Mouse (Mus musculus): ENCODE measurements around the gene Kctd6. TPM values are rescaled to one million over a fixed set of nuclear protein-coding genes. Genes with fewer than 3 reads are reported as not detected.

The Kctd6 gene
- polyA plus RNA-seq, 2 experiments, result 3.4 to 3.6 TPM

DNA sequence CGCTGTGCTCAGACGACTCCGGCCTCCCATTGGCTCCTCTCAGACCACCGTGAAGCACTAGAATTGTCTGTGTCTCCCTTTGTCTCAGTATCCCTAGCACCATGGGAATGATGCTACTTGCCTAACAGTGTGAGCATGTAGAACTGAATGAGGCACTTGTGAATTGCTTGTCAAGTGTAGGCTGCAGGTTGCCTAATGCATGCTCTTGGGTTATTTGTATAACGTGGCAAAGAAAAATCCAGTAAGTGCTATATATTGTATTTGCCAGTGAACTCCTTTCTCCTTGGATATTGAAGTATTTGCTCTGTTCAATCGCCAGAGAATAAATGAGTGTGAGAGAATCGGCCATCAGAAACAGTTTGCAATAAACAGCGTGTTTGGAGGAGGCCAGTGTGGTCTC, 32.9 kb downstream of the Kctd6 start:
- no peak for ATAC-seq (ENCODE audit: insufficient read depth)
- TF ChIP-seq EP300 (IDR thresholded peaks at IDR 0.05; ENCODE audit: low read depth) (no peak), CTCF (IDR thresholded peaks at IDR 0.05; ENCODE audit: low read depth) (no peak)
- Histone ChIP-seq H3K36me3 (replicated peaks; ENCODE audit: control insufficient read depth, insufficient read depth, low read depth) (no peaks in the 10 kb centered on the region), H3K4me2 (ENCODE audit: low read depth) (no peak overlapping the region), H3K27me3 (ENCODE audit: control insufficient read depth, insufficient read depth, low read length) (no peaks in the 10 kb centered on the region), H3K4me3 (ENCODE audit: insufficient read depth in 1 of 2, low read depth in 2 of 2, low read length in 2 of 2) (no peak overlapping the region), H3K9ac (replicated peaks) (no peak overlapping the region), H3K27ac (no peak overlapping the region), H3K4me1 (replicated peaks; ENCODE audit: control insufficient read depth in 2 of 2, insufficient read depth in 2 of 2, low read length in 1 of 2) (peaks cover 0 to 11% of the 10 kb centered on the region in 2 experiments; a peak in 2 of 4 replicates), H3K9me3 (ENCODE audit: control insufficient read depth, low read length) (no peaks in the 10 kb centered on the region)
- 68% methylated on average over 8 of the region's 8 CpGs for WGBS (ENCODE audit: insufficient replicate concordance)
- DNase-seq (ENCODE audit: low read depth in 3 of 3, low spot score in 3 of 3), result no peak

DNA sequence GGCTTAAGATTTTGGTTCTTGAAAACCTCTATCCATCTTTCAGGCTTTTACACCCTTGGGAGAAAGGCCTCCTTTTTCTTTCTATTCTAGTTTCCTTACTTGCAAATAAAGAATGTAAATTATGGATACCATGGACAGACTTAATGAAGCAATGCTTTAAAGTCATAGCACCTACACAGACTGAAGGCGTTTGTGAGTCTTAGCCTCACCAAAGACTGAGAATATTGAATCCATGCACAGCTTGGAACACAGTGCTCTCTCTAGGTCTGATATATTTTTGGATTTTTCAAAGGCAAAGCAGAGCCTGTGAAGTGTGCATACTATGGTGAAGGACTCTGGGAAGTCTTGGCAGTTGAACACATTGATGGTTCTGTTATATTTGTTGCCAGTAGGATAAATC, 35.3 kb downstream of the Kctd6 start:
- H3K36me3 ChIP-seq (replicated peaks; ENCODE audit: control insufficient read depth, insufficient read depth, low read depth), result no peaks in the 10 kb centered on the region
- H3K9me3 ChIP-seq (ENCODE audit: control insufficient read depth, low read length), result no peaks in the 10 kb centered on the region
- no peak for DNase-seq (ENCODE audit: low read depth in 3 of 3, low spot score in 3 of 3)

DNA sequence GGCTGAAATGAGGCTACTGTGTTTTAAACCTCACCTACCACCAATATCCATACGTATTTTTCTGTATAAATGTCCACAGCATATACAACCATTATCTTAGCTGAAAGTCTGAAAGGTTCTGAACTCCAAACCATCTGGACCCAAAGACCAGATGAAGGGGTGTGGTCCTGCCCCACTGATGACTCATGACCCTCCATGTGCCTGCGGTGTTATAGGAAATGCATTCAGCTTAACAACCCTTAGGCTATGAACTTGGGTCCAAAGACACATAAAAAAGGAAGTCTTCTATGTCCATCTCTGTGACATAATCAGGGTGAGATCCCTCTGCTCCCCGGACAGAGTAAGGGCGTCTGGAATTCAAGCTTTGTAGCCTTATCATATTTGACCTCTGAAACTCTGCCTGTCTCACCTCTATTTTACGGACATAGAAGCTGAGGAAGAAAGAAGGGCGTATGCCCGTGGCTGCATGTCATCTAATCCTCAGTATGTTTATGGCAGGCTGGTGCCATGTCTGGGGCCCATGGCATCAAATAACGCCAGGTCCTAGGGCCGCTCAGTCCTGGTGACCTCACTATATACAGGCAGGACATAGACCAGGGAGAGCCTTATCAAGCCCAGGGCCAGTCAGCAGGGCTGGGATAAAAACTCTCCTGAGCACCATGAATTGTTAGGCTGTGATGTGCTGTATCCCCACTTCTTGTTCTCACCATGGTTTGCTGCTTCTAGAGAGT, 36.4 kb downstream of the Kctd6 start:
- H3K27me3 ChIP-seq (ENCODE audit: control insufficient read depth, insufficient read depth, low read length), result no peaks in the 10 kb centered on the region

More for the DNA sequence above, 35.3 kb downstream of the Kctd6 start:
- Histone ChIP-seq H3K9ac (replicated peaks) (no peak overlapping the region), H3K27ac (no peak overlapping the region), H3K27me3 (ENCODE audit: control insufficient read depth, insufficient read depth, low read length) (no peaks in the 10 kb centered on the region), H3K4me2 (ENCODE audit: low read depth) (no peak overlapping the region), H3K4me1 (replicated peaks; ENCODE audit: control insufficient read depth in 2 of 2, insufficient read depth in 2 of 2, low read length in 1 of 2) (peaks cover 0 to 3% of the 10 kb centered on the region in 2 experiments; a peak in 1 of 4 replicates), H3K4me3 (ENCODE audit: insufficient read depth in 1 of 2, low read depth in 2 of 2, low read length in 2 of 2) (no peak overlapping the region)
- ATAC-seq (ENCODE audit: insufficient read depth), result no peak
- TF ChIP-seq CTCF (IDR thresholded peaks at IDR 0.05; ENCODE audit: low read depth) (no peak), EP300 (IDR thresholded peaks at IDR 0.05; ENCODE audit: low read depth) (no peak)
- WGBS (ENCODE audit: insufficient replicate concordance), result 59% methylated on average over 1 of the region's 1 CpGs

DNA sequence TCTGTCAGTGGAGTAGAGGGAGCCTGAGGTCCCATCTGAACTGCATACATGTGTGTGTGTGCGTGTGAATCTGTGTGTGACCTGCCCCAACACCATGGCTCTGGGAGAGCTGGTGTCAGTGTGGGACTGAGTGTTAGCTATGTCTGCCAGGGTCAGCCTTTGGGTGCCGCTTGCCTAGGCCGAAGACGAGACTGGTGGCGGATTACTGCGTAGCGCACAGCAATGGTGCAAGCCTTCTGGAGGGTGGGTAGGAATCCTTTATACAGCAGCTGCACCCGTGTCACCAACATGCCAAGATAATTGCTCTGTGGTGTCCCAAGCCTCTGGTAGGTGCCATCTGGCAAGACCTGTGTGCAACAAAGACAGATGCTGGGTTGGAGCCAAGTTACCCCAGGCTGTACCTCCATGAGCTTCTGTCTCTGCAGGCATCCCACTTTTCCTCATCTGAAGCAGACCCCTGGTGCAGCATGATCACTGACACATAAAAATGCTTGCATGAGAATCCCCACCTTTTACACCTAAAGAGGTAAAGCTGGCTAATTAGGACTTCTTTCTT, 37.5 kb downstream of the Kctd6 start:
- no peak for TF ChIP-seq EP300 (IDR thresholded peaks at IDR 0.05; ENCODE audit: low read depth)
- ATAC-seq (ENCODE audit: insufficient read depth) (no peak), DNase-seq (ENCODE audit: low read depth in 3 of 3, low spot score in 3 of 3) (no peak)
- no peaks in the 10 kb centered on the region for H3K9me3 ChIP-seq (ENCODE audit: control insufficient read depth, low read length)
- no peak overlapping the region for H3K9ac ChIP-seq (replicated peaks)
- no peak overlapping the region for H3K4me2 ChIP-seq (ENCODE audit: low read depth)
- no peak overlapping the region for H3K27ac ChIP-seq
- no peaks in the 10 kb centered on the region for H3K36me3 ChIP-seq (replicated peaks; ENCODE audit: control insufficient read depth, insufficient read depth, low read depth)
- H3K27me3 ChIP-seq (ENCODE audit: control insufficient read depth, insufficient read depth, low read length), result no peaks in the 10 kb centered on the region
- WGBS (ENCODE audit: insufficient replicate concordance), result 82% methylated on average over 8 of the region's 8 CpGs
- H3K4me3 ChIP-seq (ENCODE audit: insufficient read depth in 1 of 2, low read depth in 2 of 2, low read length in 2 of 2), result no peak overlapping the region
- no peaks in the 10 kb centered on the region for H3K4me1 ChIP-seq (replicated peaks; ENCODE audit: control insufficient read depth in 2 of 2, insufficient read depth in 2 of 2, low read length in 1 of 2)

More for the DNA sequence above, 36.4 kb downstream of the Kctd6 start:
- no peaks in the 10 kb centered on the region for H3K9me3 ChIP-seq (ENCODE audit: control insufficient read depth, low read length)
- no peak overlapping the region for H3K9ac ChIP-seq (replicated peaks)
- 63% methylated on average over 9 of the region's 9 CpGs for WGBS (ENCODE audit: insufficient replicate concordance)
- DNase-seq (ENCODE audit: low read depth in 3 of 3, low spot score in 3 of 3), result no peak
- no peaks in the 10 kb centered on the region for H3K36me3 ChIP-seq (replicated peaks; ENCODE audit: control insufficient read depth, insufficient read depth, low read depth)
- no peak for ATAC-seq (ENCODE audit: insufficient read depth)
- H3K27ac ChIP-seq, result no peak overlapping the region
- no peak overlapping the region for H3K4me2 ChIP-seq (ENCODE audit: low read depth)
- no peaks in the 10 kb centered on the region for H3K4me1 ChIP-seq (replicated peaks; ENCODE audit: control insufficient read depth in 2 of 2, insufficient read depth in 2 of 2, low read length in 1 of 2)
- no peak overlapping the region for H3K4me3 ChIP-seq (ENCODE audit: insufficient read depth in 1 of 2, low read depth in 2 of 2, low read length in 2 of 2)
- TF ChIP-seq EP300 (IDR thresholded peaks at IDR 0.05; ENCODE audit: low read depth), result no peak
- no peak for TF ChIP-seq CTCF (IDR thresholded peaks at IDR 0.05; ENCODE audit: low read depth)

DNA sequence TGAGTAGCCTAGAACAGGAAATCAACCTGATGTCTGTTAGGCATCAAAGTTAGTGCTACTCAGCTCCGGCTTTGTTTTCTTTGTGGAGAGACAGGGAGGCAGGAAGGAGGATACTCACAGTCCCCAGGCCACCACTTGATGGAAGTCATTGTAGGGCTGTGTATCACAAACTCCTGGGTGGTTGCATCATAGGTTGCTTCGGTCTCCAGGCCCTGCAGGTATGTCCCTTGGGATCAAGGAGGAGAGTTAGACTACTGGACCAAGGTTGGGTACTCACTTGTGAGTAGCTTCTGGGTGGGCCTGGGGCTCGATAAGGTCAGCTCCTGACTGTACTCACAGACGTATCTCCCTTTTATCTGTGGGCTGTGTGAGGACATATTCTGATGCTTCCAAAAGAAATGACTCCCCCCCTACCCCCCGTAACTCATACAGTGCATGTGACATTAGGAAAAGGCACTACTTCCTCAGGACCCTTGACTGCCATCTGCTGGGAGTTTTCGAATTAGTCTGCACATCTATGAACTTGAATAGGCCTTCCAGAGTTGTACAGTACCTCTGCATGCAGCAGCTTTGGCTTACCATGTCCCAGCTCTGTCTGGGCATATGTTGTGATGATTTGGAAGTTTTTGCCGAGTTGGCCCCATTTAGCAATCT, 41.3 kb downstream of the Kctd6 start:
- TF ChIP-seq CTCF (IDR thresholded peaks at IDR 0.05; ENCODE audit: low read depth) (peak; percentile 60), EP300 (IDR thresholded peaks at IDR 0.05; ENCODE audit: low read depth) (no peak)
- no peak overlapping the region for H3K9ac ChIP-seq (replicated peaks)
- no peak overlapping the region for H3K4me3 ChIP-seq (ENCODE audit: insufficient read depth in 1 of 2, low read depth in 2 of 2, low read length in 2 of 2)
- ATAC-seq (ENCODE audit: insufficient read depth) (no peak), DNase-seq (ENCODE audit: low read depth in 3 of 3, low spot score in 3 of 3) (no peak)
- no peak overlapping the region for H3K4me2 ChIP-seq (ENCODE audit: low read depth)
- H3K27ac ChIP-seq, result no peak overlapping the region
- H3K27me3 ChIP-seq (ENCODE audit: control insufficient read depth, insufficient read depth, low read length), result no peaks in the 10 kb centered on the region
- no peaks in the 10 kb centered on the region for H3K36me3 ChIP-seq (replicated peaks; ENCODE audit: control insufficient read depth, insufficient read depth, low read depth)
- no peaks in the 10 kb centered on the region for H3K9me3 ChIP-seq (ENCODE audit: control insufficient read depth, low read length)
- WGBS (ENCODE audit: insufficient replicate concordance), result 41% methylated on average over 7 of the region's 7 CpGs
- peaks cover 0 to 7% of the 10 kb centered on the region in 2 experiments; a peak in 1 of 4 replicates for H3K4me1 ChIP-seq (replicated peaks; ENCODE audit: control insufficient read depth in 2 of 2, insufficient read depth in 2 of 2, low read length in 1 of 2)

Measured in liver, embryonic 14.5 days (tissue).